Mouse (Mus musculus) ES-Bruce4 (cell line): ENCODE results near the gene Hey2. TPM values are rescaled to one million over a fixed set of nuclear protein-coding genes. Genes with fewer than 3 reads are reported as not detected.

ENCODE experiments used
- H3K27ac ChIP-seq: 2 replicates; pipeline ENCODE4 v1.5.1; 2012; ENCODE audit warnings: low read length, inconsistent platforms; ENCODE audit not compliant: insufficient read depth
- H3K27me3 ChIP-seq: 2 replicates; pipeline ENCODE4 v1.6.1; 2012; ENCODE audit warnings: mild to moderate bottlenecking, low read length, inconsistent platforms; ENCODE audit not compliant: control insufficient read depth, poor library complexity, insufficient read depth, severe bottlenecking
- H3K36me3 ChIP-seq: 2 replicates; pipeline ENCODE4 v1.6.1; 2012; ENCODE audit warnings: inconsistent platforms, mild to moderate bottlenecking, low read length, moderate library complexity; ENCODE audit not compliant: control insufficient read depth, poor library complexity, insufficient read depth, severe bottlenecking
- H3K4me1 ChIP-seq: one replicate; pipeline ENCODE4 v1.8.1; 2011; ENCODE audit warnings: low read length; ENCODE audit not compliant: control insufficient read depth, insufficient read depth
- H3K4me3 ChIP-seq: 2 replicates; pipeline ENCODE4 v1.5.1; 2011; ENCODE audit warnings: low read depth, mild to moderate bottlenecking, low read length
- H3K9ac ChIP-seq: 2 replicates; pipeline ENCODE4 v1.6.1; 2012; ENCODE audit warnings: low read depth, mild to moderate bottlenecking, inconsistent platforms; ENCODE audit not compliant: poor library complexity, severe bottlenecking
- H3K9me3 ChIP-seq: replicated peaks from 2 replicates; pipeline ENCODE4 v1.6.1; 2012; ENCODE audit warnings: mild to moderate bottlenecking, low read length, inconsistent platforms; ENCODE audit not compliant: control insufficient read depth, poor library complexity, insufficient read depth, severe bottlenecking
- CTCF ChIP-seq: IDR thresholded peaks from one replicate; pipeline ENCODE4 v1.8.1; 2011; ENCODE audit warnings: low read depth, low read length
- EP300 ChIP-seq: IDR thresholded peaks from 2 replicates; pipeline ENCODE4 v1.6.1; 2011; ENCODE audit warnings: low read depth, low read length; ENCODE audit not compliant: insufficient read depth
- POLR2A ChIP-seq: IDR thresholded peaks from one replicate; pipeline ENCODE4 v1.8.1; 2011; ENCODE audit warnings: low read length; ENCODE audit not compliant: insufficient read depth
- polyA plus RNA-seq: library from polyadenylated mRNA; stranded (reverse); fragments of >200 nt; gene quantifications from 2 replicates; pipeline ENCODE4 v1.2.4, GENCODE M21; 2011; ENCODE audit warnings: low read depth; ENCODE audit not compliant: missing spikeins, insufficient read depth, insufficient read length

The Hey2 gene
- polyA plus RNA-seq, 1 experiment, result 1.6 TPM

GRCm38 (mm10) chr10:30810247-30810966 lies 32.2 kb downstream of the Hey2 start:
- Histone ChIP-seq H3K36me3 (no peaks in the 10 kb centered on the region), H3K9ac (peak overlapping the region; percentile 64), H3K27ac (no peak overlapping the region), H3K9me3 (peaks cover 13% of the 10 kb centered on the region), H3K4me3 (peak overlapping the region; percentile 95), H3K27me3 (no peaks in the 10 kb centered on the region), H3K4me1 (no peaks in the 10 kb centered on the region)
- TF ChIP-seq CTCF, result no peak
- TF ChIP-seq POLR2A, result no peak
- TF ChIP-seq EP300, result no peak

GRCm38 (mm10) chr10:30803587-30804253 lies 38.9 kb downstream of the Hey2 start:
- peak overlapping the region; percentile 83 for H3K9ac ChIP-seq
- H3K4me3 ChIP-seq, result peak overlapping the region; percentile 68
- no peak for TF ChIP-seq EP300
- no peak for TF ChIP-seq CTCF
- no peak for TF ChIP-seq POLR2A
- no peaks in the 10 kb centered on the region for H3K27me3 ChIP-seq
- no peaks in the 10 kb centered on the region for H3K36me3 ChIP-seq
- no peaks in the 10 kb centered on the region for H3K9me3 ChIP-seq
- H3K4me1 ChIP-seq, result no peaks in the 10 kb centered on the region
- H3K27ac ChIP-seq, result peak overlapping the region; percentile 35; the same call in 1 of the 2 replicates

DNA sequence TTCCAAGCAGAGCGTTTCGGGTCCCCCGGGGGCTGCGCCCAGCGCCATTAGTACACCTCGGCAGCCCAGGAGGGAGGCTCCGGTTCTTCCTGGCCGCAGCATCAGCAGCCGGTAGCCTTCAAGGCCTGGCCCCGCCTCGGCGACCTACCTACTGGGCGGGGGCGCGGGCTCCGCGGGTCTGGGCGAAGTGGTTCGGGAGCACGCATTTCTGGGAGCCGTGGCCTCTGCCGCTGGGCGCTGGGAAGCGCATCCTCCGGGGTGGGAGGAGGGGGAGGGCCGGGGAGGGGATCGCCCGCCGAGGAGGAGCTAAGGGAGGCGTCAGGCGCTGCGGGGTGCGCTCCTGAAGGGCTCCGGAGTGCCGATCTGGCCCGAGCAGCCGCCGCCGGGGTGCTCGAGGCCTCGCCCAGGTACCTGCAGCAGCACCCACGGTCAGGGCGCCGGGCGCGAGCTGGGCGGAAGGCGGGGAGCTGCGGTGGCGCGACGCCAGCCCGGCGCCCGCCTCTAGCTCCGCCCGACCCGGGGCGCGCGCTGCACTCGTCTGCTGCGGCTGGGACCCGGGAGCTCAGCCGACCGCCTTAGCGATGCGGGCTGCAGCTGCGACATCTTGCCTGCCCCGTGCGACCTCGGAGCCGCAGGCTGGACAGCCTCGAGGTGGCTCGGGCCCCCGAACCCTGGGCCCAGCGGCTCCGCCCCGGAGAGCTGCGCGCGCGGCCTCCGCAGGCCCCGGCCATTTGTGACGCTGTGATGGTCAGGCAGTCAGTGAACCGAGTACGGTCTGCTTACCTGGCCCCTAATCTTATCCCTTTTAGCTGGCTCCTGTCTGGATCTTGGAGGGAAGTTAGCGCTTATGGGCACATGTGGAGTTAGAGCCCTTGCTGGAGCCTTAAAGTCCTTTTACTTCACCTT lies 39.7 kb downstream of the Hey2 start, which contains the start of gene Ncoa7:
Gene Ncoa7, minus strand, starts transcription at position 646 of the 906 bp plus-strand sequence.
- Histone ChIP-seq H3K4me1 (no peaks in the 10 kb centered on the region), H3K36me3 (no peaks in the 10 kb centered on the region), H3K9ac (peak within 1 kb of the TSS; percentile 83), H3K4me3 (peak within 1 kb of the TSS; percentile 68), H3K27ac (peak within 1 kb of the TSS; percentile 35), H3K27me3 (no peaks in the 10 kb centered on the region), H3K9me3 (no peaks in the 10 kb centered on the region)
- no peak for TF ChIP-seq POLR2A
- no peak for TF ChIP-seq CTCF
- no peak for TF ChIP-seq EP300

DNA sequence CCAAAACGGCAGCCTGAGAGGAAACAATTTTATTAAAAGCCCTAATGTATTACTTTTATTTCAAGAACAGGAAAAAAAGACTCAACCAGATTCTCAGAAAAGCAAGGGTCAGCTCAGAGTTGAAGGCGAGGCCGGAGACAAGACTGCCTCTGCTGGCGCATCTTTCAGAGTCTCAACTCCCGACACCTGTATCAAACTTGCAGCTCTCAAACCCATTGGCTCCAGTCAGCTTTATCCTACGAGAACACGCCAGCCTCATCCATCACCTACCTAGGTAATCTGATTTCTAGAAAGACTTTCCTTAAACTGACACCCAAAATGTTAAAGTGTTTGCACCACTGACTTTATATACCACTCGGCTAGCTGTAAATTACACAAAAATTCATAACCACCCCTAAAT lies 40.6 kb downstream of the Hey2 start:
- Histone ChIP-seq H3K9me3 (no peaks in the 10 kb centered on the region), H3K9ac (peak overlapping the region; percentile 83), H3K4me1 (no peaks in the 10 kb centered on the region), H3K36me3 (no peaks in the 10 kb centered on the region), H3K4me3 (peak overlapping the region; percentile 54), H3K27ac (no peak overlapping the region), H3K27me3 (no peaks in the 10 kb centered on the region)
- TF ChIP-seq CTCF (peak; percentile 2), EP300 (no peak)

DNA sequence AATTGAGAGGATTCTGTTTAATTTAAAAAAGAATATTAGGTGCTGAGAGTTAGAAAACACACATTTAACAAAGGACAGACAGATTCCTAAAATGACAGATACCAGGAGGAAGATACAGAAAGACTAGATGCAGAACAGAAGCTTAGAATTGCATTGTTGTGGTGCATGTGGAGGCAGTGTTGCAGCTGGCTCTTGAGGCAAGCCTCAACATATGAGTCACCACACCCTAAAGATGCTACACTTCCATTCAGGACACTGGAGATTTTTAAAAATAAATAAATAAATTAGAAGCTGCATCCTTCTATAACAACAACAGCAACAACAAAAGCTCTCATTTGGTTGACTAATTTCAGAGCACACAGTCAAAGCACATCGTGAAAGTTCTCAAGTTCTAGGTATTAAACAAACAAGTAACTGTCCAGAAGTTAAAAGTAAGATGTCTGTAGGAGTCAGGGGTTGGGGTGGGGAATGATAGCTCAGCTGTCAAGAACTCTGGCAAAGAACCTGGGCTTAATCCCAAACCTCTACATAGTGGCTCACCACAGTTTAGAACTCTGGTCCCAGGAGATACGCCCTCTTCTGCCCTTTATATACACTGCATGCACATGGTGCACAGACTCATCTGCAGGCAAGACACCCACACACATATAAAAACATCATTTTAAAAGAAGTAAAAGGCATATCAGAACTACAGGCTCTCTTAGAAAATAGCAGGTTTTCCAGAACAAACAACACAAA lies 42.7 kb downstream of the Hey2 start:
- TF ChIP-seq CTCF, result no peak
- no peak for TF ChIP-seq EP300
- no peak for TF ChIP-seq POLR2A
- Histone ChIP-seq H3K4me3 (no peak overlapping the region), H3K4me1 (no peaks in the 10 kb centered on the region), H3K27ac (no peak overlapping the region), H3K27me3 (no peaks in the 10 kb centered on the region), H3K9ac (no peak overlapping the region), H3K36me3 (peaks cover 2% of the 10 kb centered on the region; the same call in 1 of the 2 replicates), H3K9me3 (peaks cover 3% of the 10 kb centered on the region; the same call in 1 of the 2 replicates)
